Mouse (Mus musculus) erythroblast, embryonic 14.5 days (primary cell): ENCODE data around the gene Dgat2.

Experiments
- GATA1 ChIP-seq: IDR thresholded peaks from 2 replicates; pipeline ENCODE4 v1.6.1; 2012; ENCODE audit warnings: low read length, inconsistent platforms, mixed read lengths
- TAL1 ChIP-seq: IDR thresholded peaks from 3 replicates; pipeline ENCODE4 v1.6.1; 2012; ENCODE audit warnings: low read length, inconsistent platforms, mixed read lengths

- TF ChIP-seq TAL1, result no peak
- no peak for TF ChIP-seq GATA1
These were observed 32.9 kb upstream of the Dgat2 start for GRCm38 (mm10) chr7:99215347-99215855.
